Mouse (Mus musculus): ENCODE results near the gene Hk2. TPM values are rescaled to one million over a fixed set of nuclear protein-coding genes. Genes with fewer than 3 reads are reported as not detected.
A peak's percentile ranks its signal among the peaks of the same experiment; 100 is the strongest.

Gene Hk2
- polyA plus RNA-seq (2016; fragmentation: Nextera tagmentation; extraction: Ambion mirVana): 9.5 and 11.8 TPM in 2 replicates

DNA sequence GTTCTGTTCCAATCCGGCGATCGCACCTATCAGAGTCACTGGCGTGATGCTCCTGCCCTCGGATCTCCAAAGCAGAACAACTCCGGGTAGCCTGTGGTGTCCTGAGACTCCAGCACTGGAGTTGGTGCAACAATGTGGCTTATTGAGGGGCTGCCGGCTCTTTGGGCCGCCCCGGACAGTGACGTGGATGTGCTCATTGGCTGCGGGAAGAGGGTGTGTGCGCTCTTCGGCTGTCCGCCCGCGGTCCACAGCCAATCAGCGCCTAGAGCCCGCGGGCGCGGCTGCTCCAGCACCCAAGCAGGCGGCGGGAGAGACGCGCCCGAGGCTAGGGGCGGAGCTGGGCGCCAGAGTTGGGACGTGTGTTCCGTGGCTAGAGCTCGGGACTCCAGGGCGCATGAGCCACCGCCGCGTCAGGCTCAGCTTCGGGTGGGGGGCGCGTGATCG is at the start of gene Hk2:
Gene Hk2 (minus strand): TSS at position 134 of the 444 bp plus-strand sequence.
- Histone ChIP-seq H3K4me3 (peak within 1 kb of the TSS; percentile 54), H3K27me3 (peaks cover 11% of the 10 kb centered on the region), H3K4me2 (replicated peaks) (peak within 1 kb of the TSS; percentile 99), H3K9me3 (replicated peaks) (no peaks in the 10 kb centered on the region), H3K36me3 (no peaks in the 10 kb centered on the region), H3K27ac (peak within 1 kb of the TSS; percentile 48; the same call in 1 of the 2 replicates), H3K9ac (peak within 1 kb of the TSS; percentile 65), H3K4me1 (peaks cover 25% of the 10 kb centered on the region)
- peak; percentile 97 for ATAC-seq (ENCODE audit: low FRiP score)
- WGBS: under 1% methylated on average over 39 of the region's 39 CpGs

DNA sequence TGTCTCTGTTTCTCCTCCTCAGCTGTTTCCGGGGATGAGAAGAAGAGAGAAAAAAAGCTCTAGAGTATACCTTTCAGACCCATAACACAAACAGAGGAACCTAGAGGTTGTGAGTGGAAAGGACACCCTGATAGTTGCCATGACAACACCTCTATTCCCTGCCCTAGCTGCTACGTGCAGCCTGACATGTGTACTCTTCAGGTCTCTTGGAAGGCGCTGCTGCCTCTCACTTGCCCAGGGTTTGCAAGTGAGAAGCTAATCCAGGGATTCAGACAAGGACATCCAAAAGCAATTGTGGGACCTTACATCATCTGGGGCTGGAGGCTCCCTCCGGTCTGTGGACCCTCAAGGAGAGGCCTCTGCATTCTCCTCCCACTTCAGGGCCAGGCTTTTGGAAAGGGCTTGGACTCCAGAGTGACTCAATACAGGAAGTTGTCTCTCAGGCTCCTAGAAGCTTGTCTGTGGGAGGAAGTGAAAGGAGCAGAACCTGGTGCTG is 47.6 kb upstream of the Hk2 start:
- Histone ChIP-seq H3K36me3 (no peaks in the 10 kb centered on the region), H3K4me2 (replicated peaks) (no peak overlapping the region), H3K9ac (no peak overlapping the region), H3K27me3 (no peaks in the 10 kb centered on the region), H3K4me1 (no peaks in the 10 kb centered on the region), H3K4me3 (no peak overlapping the region), H3K9me3 (replicated peaks) (no peaks in the 10 kb centered on the region), H3K27ac (no peak overlapping the region)
- WGBS: 52% methylated on average over 4 of the region's 4 CpGs
- ATAC-seq (ENCODE audit: low FRiP score): no peak

DNA sequence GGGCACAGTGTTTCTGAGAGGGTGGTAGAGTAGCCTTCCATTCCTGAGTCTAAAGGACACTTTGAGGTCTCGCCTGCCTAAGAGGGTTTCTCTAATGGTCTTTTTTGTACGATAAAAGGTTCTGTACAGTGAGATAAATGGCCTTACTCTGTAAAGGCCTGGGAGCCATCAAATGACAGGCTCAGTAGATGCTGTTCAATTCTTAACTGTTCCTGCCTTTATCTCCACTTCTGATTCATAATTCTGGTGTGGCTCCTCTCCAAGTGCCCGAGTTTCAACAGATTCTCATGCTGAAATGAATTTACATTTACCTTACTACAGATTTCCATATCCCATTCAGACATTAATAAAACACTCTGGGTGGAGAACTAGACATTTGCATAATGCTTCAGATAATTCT is 46.5 kb upstream of the Hk2 start:
- Histone ChIP-seq H3K4me3 (no peak overlapping the region), H3K4me1 (no peaks in the 10 kb centered on the region), H3K9me3 (replicated peaks) (no peaks in the 10 kb centered on the region), H3K4me2 (replicated peaks) (no peak overlapping the region), H3K9ac (no peak overlapping the region), H3K36me3 (no peaks in the 10 kb centered on the region), H3K27ac (no peak overlapping the region), H3K27me3 (no peaks in the 10 kb centered on the region)
- no peak for ATAC-seq (ENCODE audit: low FRiP score)
- 80% methylated on average over 3 of the region's 3 CpGs for WGBS

DNA sequence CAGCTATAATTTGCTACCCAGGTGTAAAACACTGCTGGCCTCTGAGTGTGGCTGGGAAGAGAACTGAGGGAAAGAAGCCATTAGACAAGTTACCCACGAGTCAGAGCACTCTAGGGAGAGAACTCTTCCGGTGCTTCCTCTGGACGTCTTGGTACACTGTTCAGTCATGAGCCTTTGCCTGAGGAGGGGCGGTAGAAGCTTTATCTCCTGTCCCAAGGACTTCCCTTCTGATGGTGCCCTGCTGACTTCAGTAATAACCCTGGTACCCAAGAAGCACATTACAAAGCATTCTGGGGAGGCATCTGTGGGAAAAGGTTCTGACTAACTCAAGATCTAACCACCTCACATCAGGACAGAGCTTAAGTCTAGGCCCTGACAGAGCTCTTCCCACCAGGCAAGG is 40.6 kb upstream of the Hk2 start:
- H3K9ac ChIP-seq: no peak overlapping the region
- no peak overlapping the region for H3K4me2 ChIP-seq (replicated peaks)
- 80% methylated on average over 4 of the region's 4 CpGs for WGBS
- no peaks in the 10 kb centered on the region for H3K4me1 ChIP-seq
- no peak for ATAC-seq (ENCODE audit: low FRiP score)
- no peaks in the 10 kb centered on the region for H3K9me3 ChIP-seq (replicated peaks)
- H3K27me3 ChIP-seq: no peaks in the 10 kb centered on the region
- H3K36me3 ChIP-seq: no peaks in the 10 kb centered on the region
- H3K27ac ChIP-seq: no peak overlapping the region
- H3K4me3 ChIP-seq: no peak overlapping the region

DNA sequence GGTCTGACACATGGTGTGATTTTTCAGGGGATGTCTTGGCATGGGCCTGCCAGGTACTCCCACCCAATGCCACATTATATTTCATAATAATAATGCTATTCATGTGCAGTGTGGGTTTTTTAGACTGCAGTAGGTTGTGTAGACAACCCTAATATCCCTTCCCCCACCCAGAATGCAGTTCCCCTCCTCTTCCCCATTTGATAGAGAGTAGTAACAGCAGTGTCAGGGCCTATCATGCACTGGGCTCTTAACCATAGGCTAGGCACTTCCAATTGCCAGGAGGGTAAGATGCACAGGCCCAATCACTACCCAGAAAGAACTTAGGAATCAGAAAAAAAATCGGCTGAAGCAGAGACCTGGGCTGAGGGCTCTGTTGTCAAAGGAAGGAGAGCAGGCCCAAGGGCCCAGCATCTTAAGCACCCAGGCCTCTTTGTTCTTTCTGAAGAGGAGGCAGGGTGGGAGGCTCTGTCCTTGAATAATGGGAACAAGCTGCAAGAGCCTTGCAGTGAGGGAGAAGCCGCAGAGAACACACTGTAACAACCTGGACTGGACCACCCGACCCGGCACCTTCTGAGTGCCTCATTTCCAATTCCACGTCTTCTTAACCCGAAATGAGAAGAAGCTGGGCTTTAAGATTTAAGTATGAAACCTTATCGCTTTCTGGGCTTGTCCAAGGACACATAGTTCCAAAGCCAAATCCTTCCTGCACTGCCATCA is 33.9 kb upstream of the Hk2 start:
- Histone ChIP-seq H3K4me3 (no peak overlapping the region), H3K36me3 (no peaks in the 10 kb centered on the region), H3K27me3 (no peaks in the 10 kb centered on the region), H3K9ac (no peak overlapping the region), H3K9me3 (replicated peaks) (no peaks in the 10 kb centered on the region), H3K4me2 (replicated peaks) (no peak overlapping the region), H3K27ac (no peak overlapping the region), H3K4me1 (no peaks in the 10 kb centered on the region)
- ATAC-seq (ENCODE audit: low FRiP score): no peak
- 89% methylated on average over 7 of the region's 7 CpGs for WGBS

DNA sequence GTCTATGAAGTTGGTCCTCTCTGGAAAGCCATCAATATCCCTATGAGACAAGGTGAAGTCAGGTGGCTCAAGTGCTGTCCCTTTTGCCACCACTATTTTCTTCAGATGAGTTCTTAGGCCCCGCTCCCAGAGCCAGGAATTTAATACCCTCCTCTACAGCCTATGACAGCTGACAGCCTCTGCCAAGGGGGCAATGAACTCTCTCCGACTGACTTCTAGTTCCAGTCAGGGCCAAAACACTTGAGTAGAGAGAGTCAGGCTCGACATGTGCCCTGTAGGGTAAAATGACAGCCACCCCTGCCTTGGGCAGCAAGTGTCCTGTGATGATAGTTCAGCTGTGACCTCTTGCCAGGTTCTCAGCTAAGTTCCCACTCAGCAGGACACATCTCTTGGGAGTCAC is 32.7 kb upstream of the Hk2 start:
- no peak overlapping the region for H3K4me3 ChIP-seq
- no peaks in the 10 kb centered on the region for H3K9me3 ChIP-seq (replicated peaks)
- no peaks in the 10 kb centered on the region for H3K27me3 ChIP-seq
- H3K9ac ChIP-seq: no peak overlapping the region
- H3K27ac ChIP-seq: no peak overlapping the region
- ATAC-seq (ENCODE audit: low FRiP score): no peak
- H3K4me2 ChIP-seq (replicated peaks): no peak overlapping the region
- no peaks in the 10 kb centered on the region for H3K4me1 ChIP-seq
- 61% methylated on average over 3 of the region's 3 CpGs for WGBS
- no peaks in the 10 kb centered on the region for H3K36me3 ChIP-seq

DNA sequence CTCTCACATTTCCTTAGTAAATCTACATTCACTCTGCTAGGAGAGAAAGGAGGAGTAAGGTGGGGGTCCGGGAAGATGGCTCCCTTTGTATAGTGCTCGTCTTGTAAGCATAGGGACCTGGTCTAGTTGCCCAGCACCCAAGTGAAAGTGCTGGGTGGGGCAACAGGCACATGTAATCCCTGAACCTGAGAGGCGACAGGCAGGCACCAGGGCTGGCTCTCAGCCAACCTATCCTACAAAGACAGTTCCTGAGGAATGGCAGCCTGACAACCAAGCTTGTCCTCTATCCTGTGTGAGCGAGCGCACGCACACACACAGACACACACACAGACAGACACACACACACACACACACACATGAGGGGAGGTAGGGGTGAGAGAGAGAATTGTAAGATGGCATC is 32.2 kb upstream of the Hk2 start:
- Histone ChIP-seq H3K4me2 (replicated peaks) (no peak overlapping the region), H3K4me3 (no peak overlapping the region), H3K4me1 (no peaks in the 10 kb centered on the region), H3K36me3 (no peaks in the 10 kb centered on the region), H3K27me3 (no peaks in the 10 kb centered on the region), H3K27ac (no peak overlapping the region), H3K9ac (no peak overlapping the region), H3K9me3 (replicated peaks) (no peaks in the 10 kb centered on the region)
- no peak for ATAC-seq (ENCODE audit: low FRiP score)
- 87% methylated on average over 6 of the region's 6 CpGs for WGBS

DNA sequence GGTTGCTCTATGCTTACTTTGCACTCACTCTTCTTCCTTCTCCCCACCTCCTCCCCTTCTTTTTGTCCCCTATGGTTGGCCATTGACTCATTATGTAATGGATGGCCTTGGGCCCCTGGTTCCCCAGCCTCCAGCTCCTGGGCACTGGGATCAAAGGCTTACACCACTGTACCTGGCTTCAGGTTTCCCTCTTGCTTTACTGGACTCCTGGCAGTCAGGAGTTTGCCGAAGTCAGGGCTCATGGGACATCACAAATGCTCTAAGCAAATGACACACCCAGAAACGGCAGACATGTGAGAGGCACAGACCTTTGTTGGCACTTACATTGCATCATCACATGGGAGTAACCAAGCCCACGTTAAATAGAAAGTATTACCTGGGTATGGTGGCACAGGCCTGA is 31.6 kb upstream of the Hk2 start:
- Histone ChIP-seq H3K4me1 (no peaks in the 10 kb centered on the region), H3K27me3 (no peaks in the 10 kb centered on the region), H3K9ac (no peak overlapping the region), H3K9me3 (replicated peaks) (no peaks in the 10 kb centered on the region), H3K27ac (no peak overlapping the region), H3K4me3 (no peak overlapping the region), H3K4me2 (replicated peaks) (no peak overlapping the region), H3K36me3 (no peaks in the 10 kb centered on the region)
- 85% methylated on average over 3 of the region's 3 CpGs for WGBS
- no peak for ATAC-seq (ENCODE audit: low FRiP score)

DNA sequence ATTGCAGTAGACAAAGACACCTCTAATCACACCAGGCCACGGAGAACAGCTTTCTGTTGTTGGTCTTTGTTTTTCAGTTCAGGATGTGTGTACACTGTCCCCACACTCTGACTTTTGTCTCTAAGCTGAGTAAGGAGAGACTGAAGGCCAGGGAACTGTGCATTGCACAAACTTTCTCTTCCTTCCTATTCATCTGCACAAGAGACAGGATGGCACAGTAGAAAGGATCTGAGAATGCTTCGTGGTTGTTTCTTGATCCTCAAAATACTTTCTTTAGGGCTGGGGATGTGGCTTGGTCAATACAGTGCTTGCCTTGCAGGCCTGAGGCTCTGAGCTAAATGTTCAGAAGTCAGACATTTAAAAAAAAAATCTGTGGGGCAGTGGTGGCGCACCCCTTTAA is 30.7 kb upstream of the Hk2 start:
- H3K4me3 ChIP-seq: no peak overlapping the region
- H3K9me3 ChIP-seq (replicated peaks): no peaks in the 10 kb centered on the region
- ATAC-seq (ENCODE audit: low FRiP score): no peak
- no peak overlapping the region for H3K9ac ChIP-seq
- H3K27me3 ChIP-seq: no peaks in the 10 kb centered on the region
- no peaks in the 10 kb centered on the region for H3K4me1 ChIP-seq
- H3K36me3 ChIP-seq: no peaks in the 10 kb centered on the region
- no peak overlapping the region for H3K27ac ChIP-seq
- H3K4me2 ChIP-seq (replicated peaks): no peak overlapping the region
- 82% methylated on average over 3 of the region's 3 CpGs for WGBS

DNA sequence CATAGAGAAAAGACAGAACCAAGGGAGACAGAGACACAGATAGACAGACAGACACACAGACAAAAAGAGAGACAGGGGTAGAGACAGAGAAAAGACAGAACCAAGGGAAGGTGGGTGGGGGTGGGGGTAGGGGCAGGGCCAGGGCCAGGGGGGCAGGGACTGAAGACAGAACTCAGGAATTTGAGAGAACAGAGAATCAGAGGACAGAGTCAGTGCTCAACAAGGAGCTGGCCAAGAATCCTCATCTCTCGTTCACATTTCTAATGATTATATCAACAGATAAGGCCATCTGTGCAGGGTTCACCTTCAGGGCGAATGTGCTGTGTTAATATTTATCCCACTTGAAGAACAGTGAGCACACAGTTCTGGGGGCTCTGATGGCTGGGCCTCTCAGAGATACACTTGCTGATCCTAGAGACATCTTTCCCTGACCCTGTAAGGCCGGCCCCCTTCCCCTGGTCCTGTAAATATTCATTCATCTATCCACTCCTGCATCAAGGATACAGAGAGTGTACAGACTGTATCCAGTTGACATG is 24.0 kb upstream of the Hk2 start:
- H3K9me3 ChIP-seq (replicated peaks): no peaks in the 10 kb centered on the region
- H3K9ac ChIP-seq: no peak overlapping the region
- no peaks in the 10 kb centered on the region for H3K36me3 ChIP-seq
- H3K4me2 ChIP-seq (replicated peaks): no peak overlapping the region
- 69% methylated on average over 3 of the region's 3 CpGs for WGBS
- H3K27me3 ChIP-seq: no peaks in the 10 kb centered on the region
- H3K4me1 ChIP-seq: 0 out of 2 replicates have a peak, but pooled peaks cover 2% of the 10 kb centered on the region
- H3K27ac ChIP-seq: no peak overlapping the region
- no peak for ATAC-seq (ENCODE audit: low FRiP score)
- H3K4me3 ChIP-seq: no peak overlapping the region

DNA sequence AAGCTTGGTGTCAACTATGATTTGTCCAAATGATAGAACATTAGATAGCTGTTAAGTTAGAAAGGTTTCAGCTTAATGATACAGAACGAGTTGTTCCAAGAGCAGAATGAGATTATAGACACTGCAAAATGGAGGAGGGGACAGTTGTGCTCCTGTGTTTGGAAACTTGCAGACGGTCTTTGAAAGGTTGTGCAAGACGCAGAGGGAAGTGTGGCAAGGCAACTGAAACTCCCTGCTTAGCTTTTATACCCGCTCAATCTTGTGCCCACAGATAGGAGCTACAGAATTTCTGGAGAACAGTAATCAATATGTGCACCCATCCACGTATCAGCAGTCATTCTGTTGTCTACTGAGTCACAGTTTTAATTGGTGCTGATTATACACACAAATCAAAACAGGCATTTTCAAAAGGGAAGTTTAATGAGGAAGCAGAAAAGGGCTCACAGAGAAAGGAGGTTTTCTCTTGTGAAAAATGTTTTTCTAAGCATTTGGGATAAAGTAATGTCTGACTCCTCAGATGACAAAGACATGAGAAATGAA is 23.1 kb upstream of the Hk2 start:
- no peaks in the 10 kb centered on the region for H3K9me3 ChIP-seq (replicated peaks)
- H3K9ac ChIP-seq: no peak overlapping the region
- no peaks in the 10 kb centered on the region for H3K27me3 ChIP-seq
- ATAC-seq (ENCODE audit: low FRiP score): no peak
- no peak overlapping the region for H3K4me3 ChIP-seq
- H3K4me2 ChIP-seq (replicated peaks): no peak overlapping the region
- H3K27ac ChIP-seq: no peak overlapping the region
- 64% methylated on average over 5 of the region's 5 CpGs for WGBS
- H3K36me3 ChIP-seq: no peaks in the 10 kb centered on the region
- 0 out of 2 replicates have a peak, but pooled peaks cover 2% of the 10 kb centered on the region for H3K4me1 ChIP-seq

DNA sequence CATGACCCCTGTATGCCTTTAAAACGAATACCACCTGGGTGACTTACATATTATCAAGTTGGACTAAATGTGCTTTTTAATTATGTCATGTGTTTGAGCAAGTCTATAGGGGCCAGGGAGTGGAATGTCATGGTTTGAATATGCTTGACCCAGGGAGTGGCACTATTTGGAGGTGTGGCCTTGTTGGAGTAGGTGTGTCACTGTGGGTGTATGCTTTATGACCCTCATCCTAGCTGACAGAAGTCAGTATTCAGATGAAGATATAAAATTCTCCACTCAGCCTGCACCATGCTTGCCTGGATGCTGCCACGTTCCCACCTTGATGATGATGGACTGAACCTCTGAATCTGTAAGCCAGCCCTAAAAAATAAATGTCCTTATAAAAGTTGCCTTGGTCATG is 16.6 kb upstream of the Hk2 start:
- no peak for ATAC-seq (ENCODE audit: low FRiP score)
- no peaks in the 10 kb centered on the region for H3K36me3 ChIP-seq
- H3K27me3 ChIP-seq: no peaks in the 10 kb centered on the region
- H3K9me3 ChIP-seq (replicated peaks): no peaks in the 10 kb centered on the region
- H3K27ac ChIP-seq: no peak overlapping the region
- H3K4me2 ChIP-seq (replicated peaks): no peak overlapping the region
- no peak overlapping the region for H3K4me3 ChIP-seq
- H3K4me1 ChIP-seq: no peaks in the 10 kb centered on the region
- no peak overlapping the region for H3K9ac ChIP-seq
- WGBS: 85% methylated on average over 2 of the region's 2 CpGs

DNA sequence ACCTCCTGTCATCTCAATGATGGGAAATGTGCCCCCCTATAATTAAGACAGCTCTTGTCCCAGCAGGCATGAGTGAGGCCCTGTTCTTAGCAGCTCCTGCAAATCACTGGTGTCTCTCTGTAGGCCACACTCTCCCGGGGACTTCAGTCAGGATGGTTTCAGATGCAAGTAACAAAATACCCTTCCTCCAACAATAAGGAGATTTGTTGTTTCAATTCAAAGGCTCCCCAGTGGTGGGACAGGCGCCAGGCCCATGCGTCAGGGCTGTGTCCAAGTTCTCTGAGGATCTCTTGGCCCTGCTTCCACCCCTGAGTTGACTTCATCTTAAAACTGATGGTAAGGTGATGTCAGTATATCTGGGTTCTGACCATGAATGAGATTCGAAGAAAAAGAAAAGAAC is 9.7 kb upstream of the Hk2 start:
- ATAC-seq (ENCODE audit: low FRiP score): no peak
- Histone ChIP-seq H3K4me2 (replicated peaks) (no peak overlapping the region), H3K4me3 (no peak overlapping the region), H3K9ac (no peak overlapping the region), H3K9me3 (replicated peaks) (no peaks in the 10 kb centered on the region), H3K27ac (no peak overlapping the region), H3K27me3 (no peaks in the 10 kb centered on the region), H3K36me3 (no peaks in the 10 kb centered on the region), H3K4me1 (no peaks in the 10 kb centered on the region)
- WGBS: 73% methylated on average over 4 of the region's 4 CpGs

Measured in hindbrain, embryonic 12.5 days (tissue).